Mouse (Mus musculus) embryonic facial prominence, embryonic 10.5 days (tissue): ENCODE results near the gene Ccni. TPM values are rescaled to one million over a fixed set of nuclear protein-coding genes. Genes with fewer than 3 reads are reported as not detected.

Source experiments
- DNase-seq: peaks from one replicate; pipeline ENCODE4 v3.0.0-alpha.2; 2017; ENCODE audit warnings: low spot score
- H3K27ac ChIP-seq: fragments of 300-500 bp; sonication (generic); replicated peaks from 2 replicates; pipeline ENCODE4 v1.5.1; 2016; ENCODE audit warnings: mild to moderate bottlenecking
- H3K27me3 ChIP-seq: fragments of 300-500 bp; sonication (generic); replicated peaks from 2 replicates; pipeline ENCODE4 v1.6.1; 2016; ENCODE audit warnings: low read depth, mild to moderate bottlenecking; ENCODE audit not compliant: poor library complexity, severe bottlenecking
- H3K36me3 ChIP-seq: fragments of 300-500 bp; sonication (generic); replicated peaks from 2 replicates; pipeline ENCODE4 v1.6.1; 2016; ENCODE audit warnings: mild to moderate bottlenecking, moderate library complexity
- H3K4me1 ChIP-seq: fragments of 300-500 bp; sonication (generic); 2 replicates; pipeline ENCODE4 v1.6.1; 2016
- H3K4me3 ChIP-seq: fragments of 300-500 bp; sonication (generic); 2 replicates; pipeline ENCODE4 v1.5.1; 2016; ENCODE audit warnings: mild to moderate bottlenecking, moderate library complexity
- H3K9me3 ChIP-seq: fragments of 300-500 bp; sonication (generic); 2 replicates; pipeline ENCODE4 v1.6.1; 2016; ENCODE audit warnings: mild to moderate bottlenecking
- WGBS: fragments of 180-500 bp; shearing (Covaris S2); methylation state at CpG from one replicate; pipeline ENCODE4 v1.1.7; 2016; 5-methylcytosine and 5-hydroxymethylcytosine counted together
- polyA plus RNA-seq: library from polyadenylated mRNA; unstranded; fragments of >200 nt; fragmentation: Nextera tagmentation; extraction: Ambion mirVana; gene quantifications from 2 replicates; pipeline ENCODE4 v1.2.1, GENCODE M21; 2016

Ccni gene
- polyA plus RNA-seq, 1 experiment from 2014 or later = 119 TPM

- 77% methylated on average over 3 of the region's 3 CpGs for WGBS
- Histone ChIP-seq H3K4me1 (0 out of 2 replicates have a peak, but pooled peaks cover 5% of the 10 kb centered on the region), H3K9me3 (0 out of 2 replicates have a peak, but pooled peaks cover 3% of the 10 kb centered on the region), H3K36me3 (no peaks in the 10 kb centered on the region), H3K27ac (no peak overlapping the region), H3K27me3 (no peaks in the 10 kb centered on the region), H3K4me3 (no peak overlapping the region)
- DNase-seq = no peak
Measured at GRCm38 (mm10) chr5:93231721-93232120, 25.4 kb upstream of the Ccni start.

GRCm38 (mm10) chr5:93229527-93229926 is 23.2 kb upstream of the Ccni start:
- H3K27ac ChIP-seq = no peak overlapping the region
- no peaks in the 10 kb centered on the region for H3K36me3 ChIP-seq
- 0 out of 2 replicates have a peak, but pooled peaks cover 5% of the 10 kb centered on the region for H3K4me1 ChIP-seq
- no peaks in the 10 kb centered on the region for H3K27me3 ChIP-seq
- DNase-seq = no peak
- WGBS = 89% methylated on average over 2 of the region's 2 CpGs
- no peak overlapping the region for H3K4me3 ChIP-seq
- H3K9me3 ChIP-seq = 0 out of 2 replicates have a peak, but pooled peaks cover 3% of the 10 kb centered on the region

GRCm38 (mm10) chr5:93227157-93227556 is 20.9 kb upstream of the Ccni start:
- no peak overlapping the region for H3K4me3 ChIP-seq
- H3K4me1 ChIP-seq = no peaks in the 10 kb centered on the region
- H3K36me3 ChIP-seq = no peaks in the 10 kb centered on the region
- 86% methylated on average over 3 of the region's 3 CpGs for WGBS
- no peaks in the 10 kb centered on the region for H3K27me3 ChIP-seq
- 0 out of 2 replicates have a peak, but pooled peaks cover 3% of the 10 kb centered on the region for H3K9me3 ChIP-seq
- no peak for DNase-seq
- H3K27ac ChIP-seq = no peak overlapping the region

GRCm38 (mm10) chr5:93224549-93224948 is 18.3 kb upstream of the Ccni start:
- Histone ChIP-seq H3K36me3 (no peaks in the 10 kb centered on the region), H3K9me3 (0 out of 2 replicates have a peak, but pooled peaks cover 3% of the 10 kb centered on the region), H3K4me1 (no peaks in the 10 kb centered on the region), H3K27me3 (no peaks in the 10 kb centered on the region), H3K4me3 (no peak overlapping the region), H3K27ac (no peak overlapping the region)
- DNase-seq = no peak
- WGBS = 87% methylated on average over 2 of the region's 2 CpGs

- no peak overlapping the region for H3K4me3 ChIP-seq
- WGBS = 72% methylated on average over 3 of the region's 3 CpGs
- H3K4me1 ChIP-seq = no peaks in the 10 kb centered on the region
- H3K27me3 ChIP-seq = no peaks in the 10 kb centered on the region
- H3K9me3 ChIP-seq = no peaks in the 10 kb centered on the region
- DNase-seq = no peak
- no peaks in the 10 kb centered on the region for H3K36me3 ChIP-seq
- H3K27ac ChIP-seq = no peak overlapping the region
Measured at GRCm38 (mm10) chr5:93221661-93222060, 15.4 kb upstream of the Ccni start.

GRCm38 (mm10) chr5:93218375-93218774 is 12.1 kb upstream of the Ccni start:
- no peak for DNase-seq
- Histone ChIP-seq H3K9me3 (no peaks in the 10 kb centered on the region), H3K27me3 (no peaks in the 10 kb centered on the region), H3K36me3 (no peaks in the 10 kb centered on the region), H3K4me3 (no peak overlapping the region), H3K27ac (no peak overlapping the region), H3K4me1 (no peaks in the 10 kb centered on the region)
- WGBS = 87% methylated on average over 3 of the region's 3 CpGs

- WGBS = 51% methylated on average over 1 of the region's 1 CpGs
- H3K27ac ChIP-seq = peak overlapping the region; percentile 98
Measured at GRCm38 (mm10) chr5:93207555-93207954, 1.3 kb upstream of the Ccni start.

GRCm38 (mm10) chr5:93207006-93207348 is 682 bp upstream of the Ccni start:
- H3K9me3 ChIP-seq = no peaks in the 10 kb centered on the region
- H3K27me3 ChIP-seq = no peaks in the 10 kb centered on the region
- H3K4me1 ChIP-seq = peaks cover 31% of the 10 kb centered on the region
- H3K27ac ChIP-seq = peak overlapping the region; percentile 98
- 5% methylated on average over 6 of the region's 6 CpGs for WGBS
- peak overlapping the region; percentile 95 for H3K4me3 ChIP-seq
- peak; percentile 25 for DNase-seq
- H3K36me3 ChIP-seq = peaks cover 3% of the 10 kb centered on the region

More at GRCm38 (mm10) chr5:93207555-93207954, 1.3 kb upstream of the Ccni start:
- no peak for DNase-seq
- H3K27me3 ChIP-seq = no peaks in the 10 kb centered on the region
- H3K36me3 ChIP-seq = no peaks in the 10 kb centered on the region
- H3K9me3 ChIP-seq = no peaks in the 10 kb centered on the region
- H3K4me1 ChIP-seq = peaks cover 31% of the 10 kb centered on the region
- peak overlapping the region; percentile 95; the same call in 1 of the 2 replicates for H3K4me3 ChIP-seq

GRCm38 (mm10) chr5:93205371-93206108 is 755 bp downstream of the Ccni start:
- H3K4me3 ChIP-seq = peak overlapping the region; percentile 95
- no peaks in the 10 kb centered on the region for H3K27me3 ChIP-seq
- peaks cover 18% of the 10 kb centered on the region for H3K36me3 ChIP-seq
- WGBS = under 1% methylated on average over 63 of the region's 63 CpGs
- H3K9me3 ChIP-seq = no peaks in the 10 kb centered on the region
- H3K4me1 ChIP-seq = peaks cover 31% of the 10 kb centered on the region
- peak overlapping the region; percentile 98 for H3K27ac ChIP-seq
- DNase-seq = peak; percentile 71

- Histone ChIP-seq H3K4me3 (no peak overlapping the region), H3K9me3 (no peaks in the 10 kb centered on the region), H3K27ac (no peak overlapping the region), H3K36me3 (peaks cover 60% of the 10 kb centered on the region), H3K4me1 (peaks cover 16% of the 10 kb centered on the region), H3K27me3 (no peaks in the 10 kb centered on the region)
- DNase-seq = no peak
- 55% methylated on average over 1 of the region's 1 CpGs for WGBS
Measured at GRCm38 (mm10) chr5:93201181-93201580, 5.1 kb downstream of the Ccni start.

- no peak for DNase-seq
- 87% methylated on average over 3 of the region's 3 CpGs for WGBS
- H3K4me1 ChIP-seq = no peaks in the 10 kb centered on the region; the same call in 1 of the 2 replicates
- no peaks in the 10 kb centered on the region for H3K9me3 ChIP-seq
- H3K36me3 ChIP-seq = peaks cover 88% of the 10 kb centered on the region
- no peaks in the 10 kb centered on the region for H3K27me3 ChIP-seq
- H3K27ac ChIP-seq = no peak overlapping the region
- no peak overlapping the region for H3K4me3 ChIP-seq
Measured at GRCm38 (mm10) chr5:93198232-93198631, 8.1 kb downstream of the Ccni start.

- no peaks in the 10 kb centered on the region for H3K27me3 ChIP-seq
- no peak for DNase-seq
- no peaks in the 10 kb centered on the region for H3K4me1 ChIP-seq
- no peak overlapping the region for H3K27ac ChIP-seq
- no peak overlapping the region for H3K4me3 ChIP-seq
- H3K36me3 ChIP-seq = peaks cover 94% of the 10 kb centered on the region
- H3K9me3 ChIP-seq = no peaks in the 10 kb centered on the region
- 97% methylated on average over 5 of the region's 5 CpGs for WGBS
Measured at GRCm38 (mm10) chr5:93190428-93190827, 15.9 kb downstream of the Ccni start.

- H3K9me3 ChIP-seq = no peaks in the 10 kb centered on the region
- H3K36me3 ChIP-seq = peaks cover 95% of the 10 kb centered on the region
- H3K27me3 ChIP-seq = no peaks in the 10 kb centered on the region
- H3K4me1 ChIP-seq = no peaks in the 10 kb centered on the region
- no peak overlapping the region for H3K4me3 ChIP-seq
- WGBS = 74% methylated on average over 3 of the region's 3 CpGs
- DNase-seq = no peak
- H3K27ac ChIP-seq = no peak overlapping the region
Measured at GRCm38 (mm10) chr5:93189607-93190006, 16.7 kb downstream of the Ccni start.
